ENCODE assay signal across 8 mouse cellular contexts in genomic region chr9:108189488-108189786, GRCm38 (mm10). TPM values are rescaled to one million over a fixed set of nuclear protein-coding genes. Genes with fewer than 3 reads are reported as not detected.
A peak's percentile ranks its signal among the peaks of the same experiment; 100 is the strongest.
DNase-seq lines count a peak whose midpoint lies in the region; ATAC-seq and TF ChIP-seq lines count a peak whose summit lies in the region.

No protein-coding gene starts in this region.

- no peak overlapping the region for H3K9ac ChIP-seq in heart, embryonic 15.5 days
- H3K9ac ChIP-seq in embryonic facial prominence, embryonic 13.5 days, result peak overlapping the region; percentile 52
- peak overlapping the region; percentile 89 for H3K9ac ChIP-seq in hindbrain, postnatal 0 days (replicated peaks; ENCODE audit: low read length)
- peak overlapping the region; percentile 97 for H3K9ac ChIP-seq in midbrain, postnatal 0 days (replicated peaks; ENCODE audit: low read length, poor library complexity, severe bottlenecking)

- H3K36me3 ChIP-seq in heart, embryonic 15.5 days, result no peaks in the 10 kb centered on the region
- no peaks in the 10 kb centered on the region for H3K36me3 ChIP-seq in embryonic facial prominence, embryonic 13.5 days
- H3K36me3 ChIP-seq in hindbrain, postnatal 0 days (ENCODE audit: insufficient read depth, low read length), result peaks cover 3% of the 10 kb centered on the region; the same call in 1 of the 2 replicates
- no peaks in the 10 kb centered on the region for H3K36me3 ChIP-seq in midbrain, postnatal 0 days (ENCODE audit: insufficient read depth, low read length)

- H3K4me3 ChIP-seq in heart, embryonic 15.5 days, result peak overlapping the region; percentile 60
- H3K4me3 ChIP-seq in embryonic facial prominence, embryonic 13.5 days, result peak overlapping the region; percentile 64
- peak overlapping the region; percentile 68 for H3K4me3 ChIP-seq in hindbrain, postnatal 0 days (ENCODE audit: low read length)
- H3K4me3 ChIP-seq in midbrain, postnatal 0 days (ENCODE audit: low read depth, low read length), result peak overlapping the region; percentile 76

- 45% methylated on average over 5 of the region's 5 CpGs for WGBS in heart, embryonic 15.5 days
- 43% methylated on average over 5 of the region's 5 CpGs for WGBS in embryonic facial prominence, embryonic 13.5 days
- 20% methylated on average over 5 of the region's 5 CpGs for WGBS in hindbrain, postnatal 0 days
- 21% methylated on average over 5 of the region's 5 CpGs for WGBS in midbrain, postnatal 0 days

- no peak overlapping the region for H3K27ac ChIP-seq in heart, embryonic 15.5 days
- no peak overlapping the region for H3K27ac ChIP-seq in embryonic facial prominence, embryonic 13.5 days
- peak overlapping the region; percentile 89; the same call in 1 of the 2 replicates for H3K27ac ChIP-seq in hindbrain, postnatal 0 days
- peak overlapping the region; percentile 71; the same call in 1 of the 2 replicates for H3K27ac ChIP-seq in midbrain, postnatal 0 days (ENCODE audit: low read depth, low read length)

- H3K27me3 ChIP-seq in heart, embryonic 15.5 days, result peaks cover 56% of the 10 kb centered on the region
- H3K27me3 ChIP-seq in embryonic facial prominence, embryonic 13.5 days, result peaks cover 44% of the 10 kb centered on the region
- H3K27me3 ChIP-seq in hindbrain, postnatal 0 days (ENCODE audit: insufficient read depth, low read length), result no peaks in the 10 kb centered on the region
- no peaks in the 10 kb centered on the region for H3K27me3 ChIP-seq in midbrain, postnatal 0 days (ENCODE audit: insufficient read depth, low read length)

- no peak for TF ChIP-seq CTCF in hindbrain, postnatal 0 days (IDR thresholded peaks at IDR 0.05; ENCODE audit: low read depth)
- no peak for TF ChIP-seq CTCF in midbrain, postnatal 0 days (IDR thresholded peaks at IDR 0.05)

- peaks cover 10% of the 10 kb centered on the region for H3K4me1 ChIP-seq in heart, embryonic 15.5 days (replicated peaks)
- H3K4me1 ChIP-seq in embryonic facial prominence, embryonic 13.5 days, result peaks cover 5% of the 10 kb centered on the region; the same call in 1 of the 2 replicates
- H3K4me1 ChIP-seq in hindbrain, postnatal 0 days (ENCODE audit: insufficient read depth, low read length), result peaks cover 17% of the 10 kb centered on the region
- peaks cover 9% of the 10 kb centered on the region for H3K4me1 ChIP-seq in midbrain, postnatal 0 days (ENCODE audit: insufficient read depth, low read length)

- no peaks in the 10 kb centered on the region for H3K9me3 ChIP-seq in heart, embryonic 15.5 days (replicated peaks)
- H3K9me3 ChIP-seq in embryonic facial prominence, embryonic 13.5 days, result no peaks in the 10 kb centered on the region
- H3K9me3 ChIP-seq in hindbrain, postnatal 0 days (ENCODE audit: low read length), result no peaks in the 10 kb centered on the region
- H3K9me3 ChIP-seq in midbrain, postnatal 0 days (ENCODE audit: low read length), result no peaks in the 10 kb centered on the region

- peak overlapping the region; percentile 97 for H3K4me2 ChIP-seq in heart, embryonic 15.5 days
- H3K4me2 ChIP-seq in embryonic facial prominence, embryonic 13.5 days, result peak overlapping the region; percentile 92
- peak overlapping the region; percentile 74 for H3K4me2 ChIP-seq in hindbrain, postnatal 0 days (ENCODE audit: low read depth, low read length)
- H3K4me2 ChIP-seq in midbrain, postnatal 0 days (ENCODE audit: low read depth, low read length, poor library complexity, severe bottlenecking), result peak overlapping the region; percentile 75

- intact Hi-C loops in heart, postnatal 14 days (cut with DNase I), result loop anchor here (10.0 kb wide), 1 partner anchor 265 kb away; the partner anchor contains the start of gene Actl11

- no peak for ATAC-seq in heart, embryonic 15.5 days (replicated peaks; ENCODE audit: insufficient number of reproducible peaks, insufficient read depth, low FRiP score, low read depth)
- ATAC-seq in embryonic facial prominence, embryonic 13.5 days (ENCODE audit: insufficient number of reproducible peaks, insufficient read depth, low FRiP score, low TSS enrichment, low read depth), result no peak
- ATAC-seq in hindbrain, postnatal 0 days, result no peak; the same call in 1 of the 2 replicates
- ATAC-seq in midbrain, postnatal 0 days (ENCODE audit: low FRiP score), result peak; percentile 68

- DNase-seq in heart, postnatal 14 days, result no peak
- DNase-seq in hindbrain, postnatal 0 days (ENCODE audit: low spot score), result no peak
- no peak for DNase-seq in midbrain, postnatal 0 days (ENCODE audit: low spot score)
- DNase-seq in adrenal gland, adult (ENCODE audit: inconsistent age in 2 of 2, low spot score in 1 of 2), result no peak
- no peak for DNase-seq in cerebellum, postnatal 36 days
- DNase-seq in adrenal gland, postnatal 25 days, result no peak

RNA-seq across cellular contexts. Expression of gene Bsn, which starts 0.7 kb away (rescaled TPM):
- polyA plus RNA-seq in heart, embryonic 15.5 days (2015; fragmentation: Nextera tagmentation; extraction: Ambion mirVana), result 0.13 and 0.84 TPM in 2 replicates
- total RNA-seq in heart, postnatal 14 days (2021), result under 1 TPM; 0.05 to 0.07 TPM
- 0.63 and 0.69 TPM in 2 replicates for polyA plus RNA-seq in embryonic facial prominence, embryonic 13.5 days (2015; fragmentation: Nextera tagmentation; extraction: Ambion mirVana)
- total RNA-seq in hindbrain, postnatal 0 days (2014; rRNA removed), result 53.9 and 60.7 TPM in 2 replicates
- 6.5 and 7.4 TPM in 2 replicates for polyA plus RNA-seq in hindbrain, postnatal 0 days (2015; fragmentation: Nextera tagmentation; extraction: Ambion mirVana)
- total RNA-seq in midbrain, postnatal 0 days (2014; rRNA removed), result 59.4 and 60.6 TPM in 2 replicates
- 6.1 and 7.7 TPM in 2 replicates for polyA plus RNA-seq in midbrain, postnatal 0 days (2015; fragmentation: Nextera tagmentation; extraction: Ambion mirVana)
- total RNA-seq in adrenal gland, postnatal 25 days (2021), result 9.1 and 10.0 TPM in 2 replicates

Comparison
In these comparisons a context has a peak if more than half of its experiments do, and no peak if none do; other contexts are left out.
1. H3K27ac ChIP-seq: peak in hindbrain, postnatal 0 days (single experiment) and midbrain, postnatal 0 days (single experiment); none in heart, embryonic 15.5 days (single experiment) and embryonic facial prominence, embryonic 13.5 days (single experiment).
2. Peak in every context shown above with its lines, with median percentiles within 50 percentile points of each other: H3K4me2 ChIP-seq and H3K4me3 ChIP-seq.